Mouse (Mus musculus) bone marrow macrophage, adult 2 months (primary cell): ENCODE measurements around the gene Taldo1.

Experiments
- CTCF ChIP-seq: IDR thresholded peaks from 2 replicates; pipeline ENCODE4 v1.5.1; 2012; ENCODE audit warnings: low read depth, mild to moderate bottlenecking, low read length, moderate library complexity
- POLR2A ChIP-seq: IDR thresholded peaks from 2 replicates; pipeline ENCODE4 v1.6.1; 2012; ENCODE audit warnings: mild to moderate bottlenecking, low read depth, low read length, borderline replicate concordance

DNA sequence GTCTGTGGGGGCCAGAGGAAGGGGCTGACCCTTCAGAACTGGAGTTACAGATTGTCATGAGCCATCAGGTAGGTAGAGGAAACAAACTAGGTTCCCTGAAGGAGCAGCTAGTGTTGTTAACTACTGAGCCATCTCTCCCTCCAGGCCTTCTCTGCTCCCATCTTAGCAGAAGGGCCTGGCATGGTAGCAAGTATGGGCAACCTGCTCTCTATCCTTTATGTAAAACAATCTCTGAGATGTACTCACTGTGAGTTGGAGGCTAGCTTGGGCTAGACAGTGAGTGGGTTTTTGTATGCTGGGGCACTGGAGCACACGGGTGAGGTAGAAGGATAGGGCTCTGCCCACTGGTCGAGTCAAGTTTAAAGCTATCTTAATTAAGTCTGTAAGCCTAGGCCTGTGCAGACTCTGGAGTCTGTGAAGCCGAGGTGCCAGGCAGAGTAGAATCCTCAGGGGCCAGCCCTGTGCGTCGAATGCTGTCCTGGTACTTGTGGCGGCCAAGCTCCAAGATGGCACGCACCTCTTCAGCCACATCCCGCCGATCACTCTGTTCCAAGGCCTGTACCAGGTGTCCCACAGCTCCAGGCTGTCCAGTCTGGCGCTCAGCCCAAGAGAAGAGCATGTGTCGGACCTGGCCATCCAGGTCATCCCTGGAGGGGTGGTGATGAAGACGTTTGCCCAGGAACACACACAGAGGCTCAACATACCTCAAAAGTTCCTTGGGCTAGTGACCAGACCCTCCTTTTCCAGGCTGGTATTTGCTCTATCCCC is 46.4 kb downstream of the Taldo1 start:
- TF ChIP-seq CTCF (no peak), POLR2A (no peak)
